Mouse (Mus musculus): ENCODE results near the gene Msto1. TPM values are rescaled to one million over a fixed set of nuclear protein-coding genes. Genes with fewer than 3 reads are reported as not detected.
"Not testable (repeated sequence)": the region's sequence is repeated elsewhere in the genome, so short reads cannot be mapped to it uniquely, and the experiment has no call there.

Msto1 gene
- total and polyA plus RNA-seq, 3 experiments, result 82.6 to 101 TPM; not detected in 1

GRCm38 (mm10) chr3:88913511-88914383 lies at the start of gene Msto1 (continued):
- TF ChIP-seq TCF12 (IDR thresholded peaks at IDR 0.05; ENCODE audit: low read depth, low read length), result peak; percentile 73
- no peak for TF ChIP-seq GATA1 (IDR thresholded peaks at IDR 0.05; ENCODE audit: low read depth, low read length)
- TF ChIP-seq MYB (IDR thresholded peaks at IDR 0.05; ENCODE audit: low read depth, low read length), result no peak
- no peak for TF ChIP-seq CHD2 (IDR thresholded peaks at IDR 0.05; ENCODE audit: low read length)
- peak; percentile 95 for TF ChIP-seq TBP (IDR thresholded peaks at IDR 0.05; ENCODE audit: low read depth, low read length)
- no peak for TF ChIP-seq GABPA (IDR thresholded peaks at IDR 0.05; ENCODE audit: low read depth, low read length)

GRCm38 (mm10) chr3:88963211-88963610 lies 49.4 kb upstream of the Msto1 start:
- Histone ChIP-seq H3K36me3 (ENCODE audit: control insufficient read depth in 1 of 2, insufficient read depth in 2 of 2, low read length in 2 of 2) (peaks cover 22 to 23% of the 10 kb centered on the region in 2 experiments), H3K79me2 (ENCODE audit: control insufficient read depth, insufficient read depth, low read length, poor library complexity) (peaks cover 60% of the 10 kb centered on the region)
- H3K9ac ChIP-seq (ENCODE audit: control insufficient read depth, low read depth, low read length, poor library complexity, severe bottlenecking); H3K4me1 ChIP-seq (ENCODE audit: control insufficient read depth in 1 of 2, insufficient read depth in 2 of 2, low read length in 2 of 2); DNase-seq (ENCODE audit: low read depth, low spot score); H3K9me3 ChIP-seq (replicated peaks; ENCODE audit: insufficient read depth, low read length); H3K4me3 ChIP-seq (ENCODE audit: control insufficient read depth in 1 of 2, insufficient read depth in 1 of 2, low read depth in 2 of 2, low read length in 2 of 2); H3K27me3 ChIP-seq (ENCODE audit: control insufficient read depth in 1 of 2, insufficient read depth in 2 of 2, low read length in 2 of 2); H3K27ac ChIP-seq (ENCODE audit: control insufficient read depth, low read depth, low read length): not testable (repeated sequence)

- Histone ChIP-seq H3K27me3 (ENCODE audit: control insufficient read depth in 1 of 2, insufficient read depth in 2 of 2, low read length in 2 of 2) (no peaks in the 10 kb centered on the region), H3K9ac (ENCODE audit: control insufficient read depth, low read depth, low read length, poor library complexity, severe bottlenecking) (no peak overlapping the region), H3K9me3 (replicated peaks; ENCODE audit: insufficient read depth, low read length) (no peaks in the 10 kb centered on the region), H3K4me3 (ENCODE audit: control insufficient read depth in 1 of 2, insufficient read depth in 1 of 2, low read depth in 2 of 2, low read length in 2 of 2) (no peak overlapping the region), H3K36me3 (ENCODE audit: control insufficient read depth in 1 of 2, insufficient read depth in 2 of 2, low read length in 2 of 2) (peaks cover 2 to 49% of the 10 kb centered on the region in 2 experiments; a peak in 3 of 4 replicates), H3K27ac (ENCODE audit: control insufficient read depth, low read depth, low read length) (no peak overlapping the region), H3K4me1 (ENCODE audit: control insufficient read depth in 1 of 2, insufficient read depth in 2 of 2, low read length in 2 of 2) (peaks cover 16% of the 10 kb centered on the region in 2 experiments), H3K79me2 (ENCODE audit: control insufficient read depth, insufficient read depth, low read length, poor library complexity) (peaks cover 83% of the 10 kb centered on the region)
- TF ChIP-seq EP300 (IDR thresholded peaks at IDR 0.05; ENCODE audit: low read depth in 1 of 2, low read length in 2 of 2), result peak in 1 of 2 experiments; percentile 35; a peak in 1 of 4 replicates
- TF ChIP-seq RAD21 (IDR thresholded peaks at IDR 0.05; ENCODE audit: low read depth, low read length), result no peak
- peak; percentile 73; the same call in 1 of the 2 replicates for TF ChIP-seq JUND (IDR thresholded peaks at IDR 0.05; ENCODE audit: low read depth, low read length)
- peak; percentile 65 for DNase-seq (ENCODE audit: low read depth, low spot score)
These were observed 39.9 kb upstream of the Msto1 start for GRCm38 (mm10) chr3:88953736-88954135.

GRCm38 (mm10) chr3:88953246-88953645 lies 39.4 kb upstream of the Msto1 start:
- Histone ChIP-seq H3K9me3 (replicated peaks; ENCODE audit: insufficient read depth, low read length) (no peaks in the 10 kb centered on the region), H3K9ac (ENCODE audit: control insufficient read depth, low read depth, low read length, poor library complexity, severe bottlenecking) (no peak overlapping the region), H3K79me2 (ENCODE audit: control insufficient read depth, insufficient read depth, low read length, poor library complexity) (peaks cover 82% of the 10 kb centered on the region), H3K36me3 (ENCODE audit: control insufficient read depth in 1 of 2, insufficient read depth in 2 of 2, low read length in 2 of 2) (peaks cover 2 to 50% of the 10 kb centered on the region in 2 experiments; a peak in 3 of 4 replicates), H3K27ac (ENCODE audit: control insufficient read depth, low read depth, low read length) (no peak overlapping the region), H3K4me1 (ENCODE audit: control insufficient read depth in 1 of 2, insufficient read depth in 2 of 2, low read length in 2 of 2) (peaks cover 20 to 21% of the 10 kb centered on the region in 2 experiments), H3K27me3 (ENCODE audit: control insufficient read depth in 1 of 2, insufficient read depth in 2 of 2, low read length in 2 of 2) (no peaks in the 10 kb centered on the region), H3K4me3 (ENCODE audit: control insufficient read depth in 1 of 2, insufficient read depth in 1 of 2, low read depth in 2 of 2, low read length in 2 of 2) (no peak overlapping the region)
- DNase-seq (ENCODE audit: low read depth, low spot score), result no peak
- TF ChIP-seq GABPA (IDR thresholded peaks at IDR 0.05; ENCODE audit: low read depth, low read length) (no peak), MYC (IDR thresholded peaks at IDR 0.05; ENCODE audit: low read depth, low read length) (no peak), ETS1 (IDR thresholded peaks at IDR 0.05; ENCODE audit: low read depth, low read length) (no peak), RAD21 (IDR thresholded peaks at IDR 0.05; ENCODE audit: low read depth, low read length) (no peak), CHD2 (IDR thresholded peaks at IDR 0.05; ENCODE audit: low read length) (no peak), GATA1 (IDR thresholded peaks at IDR 0.05; ENCODE audit: low read depth, low read length) (no peak), MAFK (IDR thresholded peaks at IDR 0.05; ENCODE audit: borderline replicate concordance, low read depth, low read length) (no peak), BHLHE40 (IDR thresholded peaks at IDR 0.05; ENCODE audit: borderline replicate concordance, low read depth, low read length) (no peak), POLR2A (IDR thresholded peaks at IDR 0.05; ENCODE audit: control insufficient read depth in 1 of 2, insufficient read depth in 1 of 2, low read depth in 1 of 2, low read length in 2 of 2, poor library complexity in 1 of 2) (no peak), MEF2A (IDR thresholded peaks at IDR 0.05; ENCODE audit: extremely low read depth, insufficient replicate concordance, low read depth, low read length, poor library complexity, severe bottlenecking) (no peak), USF1 (IDR thresholded peaks at IDR 0.05; ENCODE audit: low read depth, low read length) (no peak)
